Mouse (Mus musculus) forebrain, embryonic 13.5 days (tissue): ENCODE measurements around the gene Ccnq. TPM values are rescaled to one million over a fixed set of nuclear protein-coding genes. Genes with fewer than 3 reads are reported as not detected.
A peak's percentile ranks its signal among the peaks of the same experiment; 100 is the strongest.

Experiments
- ATAC-seq: fragments of 200-750 bp; cut with Nextera tagmentation; 2 replicates; pipeline ENCODE4 v1.8.0; 2017
- H3K27ac ChIP-seq: fragments of 300-500 bp; sonication (generic); 2 replicates; pipeline ENCODE4 v1.5.1; 2015; ENCODE audit warnings: inconsistent platforms, mild to moderate bottlenecking, moderate library complexity
- H3K27me3 ChIP-seq: fragments of 300-500 bp; sonication (generic); 2 replicates; pipeline ENCODE4 v1.6.1; 2015; ENCODE audit warnings: mild to moderate bottlenecking, inconsistent platforms
- H3K36me3 ChIP-seq: fragments of 300-500 bp; sonication (generic); 2 replicates; pipeline ENCODE4 v1.6.1; 2015; ENCODE audit warnings: mild to moderate bottlenecking, inconsistent platforms; ENCODE audit not compliant: poor library complexity, severe bottlenecking
- H3K4me1 ChIP-seq: fragments of 300-500 bp; sonication (generic); 2 replicates; pipeline ENCODE4 v1.6.1; 2015; ENCODE audit warnings: inconsistent platforms
- H3K4me2 ChIP-seq: fragments of 300-500 bp; sonication (generic); 2 replicates; pipeline ENCODE4 v1.6.1; 2015; ENCODE audit warnings: inconsistent platforms, mild to moderate bottlenecking, moderate library complexity
- H3K4me3 ChIP-seq: fragments of 300-500 bp; sonication (generic); 2 replicates; pipeline ENCODE4 v1.5.1; 2015; ENCODE audit warnings: mild to moderate bottlenecking, inconsistent platforms
- H3K9ac ChIP-seq: fragments of 300-500 bp; sonication (generic); 2 replicates; pipeline ENCODE4 v1.6.1; 2015; ENCODE audit warnings: mild to moderate bottlenecking, inconsistent platforms
- H3K9me3 ChIP-seq: fragments of 300-500 bp; sonication (generic); replicated peaks from 2 replicates; pipeline ENCODE4 v1.6.1; 2016; ENCODE audit warnings: inconsistent platforms
- WGBS: fragments of 180-500 bp; shearing (Covaris S2); methylation state at CpG from one replicate; pipeline ENCODE4 v1.1.7; 2015; 5-methylcytosine and 5-hydroxymethylcytosine counted together
- polyA plus RNA-seq: library from polyadenylated mRNA; unstranded; fragments of >200 nt; fragmentation: Nextera tagmentation; extraction: Ambion mirVana; gene quantifications from 2 replicates; pipeline ENCODE4 v1.2.1, GENCODE M21; 2015

The Ccnq gene
- polyA plus RNA-seq, 1 experiment from 2014 or later: 39.8 TPM

DNA sequence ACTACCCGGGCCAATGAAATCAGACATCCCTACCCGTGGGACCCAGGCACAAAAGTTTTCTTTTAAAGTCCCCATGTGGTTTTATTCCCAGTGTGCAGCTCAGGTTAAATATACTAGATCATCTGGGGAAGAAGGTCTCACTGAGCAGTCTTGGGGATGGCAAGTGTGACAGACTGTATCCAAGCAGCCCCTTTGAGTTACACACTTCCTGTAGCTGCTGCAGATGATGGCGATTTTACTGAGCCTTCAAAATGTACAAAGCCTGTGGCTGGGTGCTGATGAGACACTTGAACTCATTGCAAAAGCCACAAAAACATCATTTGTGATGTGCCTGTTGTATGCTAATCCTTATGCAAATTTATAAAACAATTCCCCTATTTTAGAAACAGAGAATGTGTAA lies 29.0 kb upstream of the Ccnq start:
- WGBS: 87% methylated on average over 3 of the region's 3 CpGs
- Histone ChIP-seq H3K9ac (no peak overlapping the region), H3K27ac (no peak overlapping the region), H3K4me1 (peaks cover 30% of the 10 kb centered on the region), H3K27me3 (0 out of 2 replicates have a peak, but pooled peaks cover 3% of the 10 kb centered on the region), H3K9me3 (no peaks in the 10 kb centered on the region), H3K4me3 (no peak overlapping the region), H3K4me2 (no peak overlapping the region), H3K36me3 (no peaks in the 10 kb centered on the region)
- ATAC-seq: no peak

GRCm38 (mm10) chr11:78780002-78780401 lies 28.5 kb upstream of the Ccnq start:
- WGBS: 97% methylated on average over 3 of the region's 3 CpGs

DNA sequence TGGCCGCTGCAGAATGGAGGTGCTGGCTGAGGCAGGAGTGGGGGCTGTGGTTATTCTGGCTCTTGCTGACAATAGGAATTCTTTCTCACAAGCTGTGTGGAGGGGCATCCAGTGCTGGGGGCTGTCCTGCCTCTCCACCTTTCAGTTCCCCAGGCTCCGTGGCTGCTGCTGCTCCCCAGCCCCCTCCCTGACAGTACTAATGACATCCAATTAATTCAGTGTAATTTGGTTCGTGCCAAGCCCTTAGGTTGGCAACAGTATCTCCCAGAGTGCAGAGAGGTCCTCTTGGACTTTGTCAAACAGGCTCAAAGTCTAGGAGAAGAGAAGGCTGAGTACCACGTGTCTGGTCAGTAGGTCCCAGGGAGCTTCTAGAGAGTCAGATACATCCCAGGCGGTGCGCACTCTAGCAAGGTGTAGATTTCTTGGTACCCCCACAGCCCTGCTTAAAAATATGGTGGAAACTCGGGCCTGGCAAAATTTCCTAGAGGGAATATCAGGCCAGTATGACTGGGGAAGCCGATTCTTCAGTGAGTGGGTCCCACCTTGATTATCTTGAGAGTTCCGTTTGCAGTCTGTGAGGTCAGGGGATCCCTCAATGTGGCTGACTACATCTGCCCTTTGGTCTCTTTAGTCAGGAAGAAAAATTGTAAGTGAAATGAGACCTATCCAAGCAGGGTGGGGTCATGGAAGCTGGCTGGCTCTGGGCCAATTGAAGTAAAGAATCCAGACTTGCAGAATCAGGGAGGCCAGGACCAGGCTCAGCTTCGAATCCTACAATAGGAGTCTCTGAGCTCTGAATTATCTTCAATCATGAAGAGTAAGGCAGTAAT lies 26.5 kb upstream of the Ccnq start:
- Histone ChIP-seq H3K27ac (no peak overlapping the region), H3K4me2 (no peak overlapping the region), H3K9ac (peak overlapping the region; percentile 6; the same call in 1 of the 2 replicates), H3K4me1 (peaks cover 18% of the 10 kb centered on the region), H3K4me3 (no peak overlapping the region), H3K9me3 (no peaks in the 10 kb centered on the region), H3K27me3 (0 out of 2 replicates have a peak, but pooled peaks cover 3% of the 10 kb centered on the region), H3K36me3 (no peaks in the 10 kb centered on the region)
- 50% methylated on average over 10 of the region's 10 CpGs for WGBS
- 0 out of 2 replicates have a peak, but pooled peaks have one; percentile 27 for ATAC-seq

More at GRCm38 (mm10) chr11:78780002-78780401, 28.5 kb upstream of the Ccnq start:
- Histone ChIP-seq H3K9me3 (no peaks in the 10 kb centered on the region), H3K4me3 (no peak overlapping the region), H3K36me3 (no peaks in the 10 kb centered on the region), H3K27me3 (0 out of 2 replicates have a peak, but pooled peaks cover 3% of the 10 kb centered on the region), H3K4me1 (peaks cover 25% of the 10 kb centered on the region), H3K9ac (no peak overlapping the region), H3K27ac (no peak overlapping the region), H3K4me2 (no peak overlapping the region)
- no peak for ATAC-seq

- no peak for ATAC-seq
- Histone ChIP-seq H3K4me1 (peaks cover 10% of the 10 kb centered on the region), H3K9me3 (no peaks in the 10 kb centered on the region), H3K9ac (no peak overlapping the region), H3K4me3 (no peak overlapping the region), H3K4me2 (no peak overlapping the region), H3K27ac (no peak overlapping the region), H3K36me3 (no peaks in the 10 kb centered on the region), H3K27me3 (0 out of 2 replicates have a peak, but pooled peaks cover 1% of the 10 kb centered on the region)
- WGBS: 74% methylated on average over 11 of the region's 11 CpGs
These were observed 20.3 kb upstream of the Ccnq start for GRCm38 (mm10) chr11:78771751-78772283.

DNA sequence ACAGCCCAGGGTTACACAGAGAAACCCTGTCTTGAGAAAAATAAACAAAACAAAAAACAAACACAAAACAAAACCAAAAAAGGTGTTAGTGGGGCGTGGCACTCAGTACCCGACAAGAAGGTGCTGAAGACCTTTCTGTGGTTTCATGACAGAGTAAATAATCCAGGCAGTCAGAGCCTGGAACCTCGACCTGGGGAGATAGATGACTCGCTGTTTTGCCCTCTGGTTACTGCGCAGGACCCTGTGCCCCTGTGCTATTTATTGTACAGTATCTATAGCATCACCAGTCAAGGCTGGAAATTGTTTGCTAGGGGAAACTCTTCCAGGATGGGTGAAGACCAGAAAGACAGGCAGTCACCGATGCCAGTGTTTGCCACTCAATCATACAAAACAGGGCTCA lies 18.9 kb upstream of the Ccnq start:
- H3K4me2 ChIP-seq: no peak overlapping the region
- no peaks in the 10 kb centered on the region for H3K36me3 ChIP-seq
- H3K4me1 ChIP-seq: peaks cover 10% of the 10 kb centered on the region
- H3K27ac ChIP-seq: no peak overlapping the region
- WGBS: 91% methylated on average over 6 of the region's 6 CpGs
- H3K4me3 ChIP-seq: no peak overlapping the region
- H3K27me3 ChIP-seq: no peaks in the 10 kb centered on the region
- ATAC-seq: no peak
- H3K9ac ChIP-seq: no peak overlapping the region
- H3K9me3 ChIP-seq: no peaks in the 10 kb centered on the region

- H3K4me1 ChIP-seq: peaks cover 10% of the 10 kb centered on the region
- H3K4me2 ChIP-seq: no peak overlapping the region
- no peak for ATAC-seq
- no peaks in the 10 kb centered on the region for H3K36me3 ChIP-seq
- WGBS: 26% methylated on average over 3 of the region's 3 CpGs
- no peak overlapping the region for H3K9ac ChIP-seq
- no peaks in the 10 kb centered on the region for H3K27me3 ChIP-seq
- H3K27ac ChIP-seq: no peak overlapping the region
- no peak overlapping the region for H3K4me3 ChIP-seq
- H3K9me3 ChIP-seq: no peaks in the 10 kb centered on the region
These were observed 17.2 kb upstream of the Ccnq start for GRCm38 (mm10) chr11:78768778-78769177.

DNA sequence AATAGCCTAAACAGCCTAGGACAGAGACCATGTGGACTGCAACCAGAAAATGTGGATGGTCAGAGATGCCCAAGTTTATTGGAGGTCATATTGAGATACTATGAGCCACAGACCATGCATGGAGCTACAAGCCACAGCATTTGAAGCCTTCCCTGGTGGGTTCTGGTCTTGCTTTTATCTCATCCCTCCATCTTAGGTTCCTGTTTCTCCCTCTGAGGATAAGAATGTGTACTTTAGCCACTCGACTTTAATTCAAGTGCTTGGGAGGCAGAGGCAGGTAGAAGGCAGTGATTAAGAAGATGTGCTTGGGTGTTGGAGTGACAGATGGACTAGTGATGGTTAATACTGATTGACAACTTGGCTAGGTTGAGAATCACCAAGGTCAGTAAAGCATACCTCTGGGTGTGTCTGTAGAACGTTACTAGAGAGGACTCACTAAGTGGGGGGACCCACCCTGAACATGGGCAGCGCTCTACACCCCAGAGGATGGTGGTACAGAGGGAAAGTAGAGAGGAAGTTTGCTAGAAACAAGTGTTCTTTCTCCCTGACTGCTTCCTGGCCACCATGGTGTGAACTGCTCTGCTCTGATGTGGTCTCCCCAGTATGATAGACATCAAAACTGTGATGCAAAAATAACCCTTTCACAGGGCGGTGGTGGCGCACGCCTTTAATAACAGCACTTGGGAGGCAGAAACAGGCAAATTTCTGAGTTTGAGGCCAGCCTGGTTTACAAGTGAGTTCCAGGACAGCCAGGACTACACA lies 14.7 kb upstream of the Ccnq start:
- Histone ChIP-seq H3K4me3 (no peak overlapping the region), H3K9me3 (no peaks in the 10 kb centered on the region), H3K4me2 (no peak overlapping the region), H3K36me3 (no peaks in the 10 kb centered on the region), H3K27ac (no peak overlapping the region), H3K27me3 (no peaks in the 10 kb centered on the region), H3K9ac (no peak overlapping the region), H3K4me1 (peaks cover 16% of the 10 kb centered on the region)
- no peak for ATAC-seq
- 89% methylated on average over 6 of the region's 6 CpGs for WGBS

DNA sequence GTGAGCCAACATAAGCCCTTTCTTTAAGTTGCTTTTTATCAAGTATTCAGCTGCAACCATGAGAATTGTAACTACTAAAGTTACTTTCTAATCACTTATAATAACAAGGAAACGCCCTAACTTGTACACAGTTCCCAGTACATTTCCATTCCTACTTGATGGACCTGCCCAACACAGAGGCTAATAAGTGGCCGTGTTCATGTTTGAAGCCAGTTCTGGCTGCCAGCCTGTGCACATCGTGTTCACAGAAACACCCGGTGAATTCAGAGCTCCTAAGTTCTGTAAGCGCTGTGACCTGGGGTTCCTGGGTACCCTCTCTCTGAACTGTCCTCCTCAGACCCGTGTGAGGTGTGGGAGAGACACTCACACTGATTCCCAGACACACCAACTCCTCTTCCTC lies 13.3 kb upstream of the Ccnq start:
- H3K27me3 ChIP-seq: no peaks in the 10 kb centered on the region
- H3K27ac ChIP-seq: no peak overlapping the region
- no peak overlapping the region for H3K4me3 ChIP-seq
- no peak for ATAC-seq
- H3K36me3 ChIP-seq: no peaks in the 10 kb centered on the region
- H3K4me1 ChIP-seq: peaks cover 16% of the 10 kb centered on the region
- H3K9ac ChIP-seq: no peak overlapping the region
- 84% methylated on average over 6 of the region's 6 CpGs for WGBS
- H3K9me3 ChIP-seq: no peaks in the 10 kb centered on the region
- no peak overlapping the region for H3K4me2 ChIP-seq

DNA sequence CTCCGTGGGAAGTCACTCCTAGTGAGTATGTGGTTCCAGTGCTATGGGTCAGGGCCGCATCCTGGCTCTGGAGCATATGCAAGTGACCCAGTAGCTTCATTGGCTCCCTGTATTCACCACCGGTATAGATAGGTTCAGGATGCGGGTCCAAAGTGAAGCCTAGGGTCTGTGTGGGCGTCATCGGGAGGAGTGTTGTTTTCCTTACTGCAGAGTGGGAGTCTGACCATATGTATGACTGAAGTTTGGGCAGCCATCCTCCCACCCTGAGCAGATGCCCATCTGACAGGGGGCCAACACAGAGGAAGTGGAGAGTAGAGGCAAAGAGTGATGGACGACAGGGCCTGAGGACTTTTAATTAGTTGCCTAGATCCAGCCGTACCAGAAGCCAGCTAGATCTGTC lies 12.8 kb upstream of the Ccnq start:
- WGBS: 75% methylated on average over 8 of the region's 8 CpGs

GRCm38 (mm10) chr11:78762201-78762600 lies 10.7 kb upstream of the Ccnq start:
- H3K27ac ChIP-seq: no peak overlapping the region
- no peak for ATAC-seq
- no peaks in the 10 kb centered on the region for H3K36me3 ChIP-seq
- H3K4me3 ChIP-seq: no peak overlapping the region
- WGBS: 16% methylated on average over 5 of the region's 5 CpGs
- no peak overlapping the region for H3K4me2 ChIP-seq
- H3K4me1 ChIP-seq: peaks cover 15% of the 10 kb centered on the region
- no peak overlapping the region for H3K9ac ChIP-seq
- no peaks in the 10 kb centered on the region for H3K27me3 ChIP-seq
- H3K9me3 ChIP-seq: no peaks in the 10 kb centered on the region

More for the DNA sequence above, 12.8 kb upstream of the Ccnq start:
- Histone ChIP-seq H3K9me3 (no peaks in the 10 kb centered on the region), H3K4me2 (no peak overlapping the region), H3K9ac (no peak overlapping the region), H3K27ac (no peak overlapping the region), H3K36me3 (no peaks in the 10 kb centered on the region), H3K4me3 (no peak overlapping the region), H3K4me1 (peaks cover 16% of the 10 kb centered on the region), H3K27me3 (no peaks in the 10 kb centered on the region)
- ATAC-seq: no peak

DNA sequence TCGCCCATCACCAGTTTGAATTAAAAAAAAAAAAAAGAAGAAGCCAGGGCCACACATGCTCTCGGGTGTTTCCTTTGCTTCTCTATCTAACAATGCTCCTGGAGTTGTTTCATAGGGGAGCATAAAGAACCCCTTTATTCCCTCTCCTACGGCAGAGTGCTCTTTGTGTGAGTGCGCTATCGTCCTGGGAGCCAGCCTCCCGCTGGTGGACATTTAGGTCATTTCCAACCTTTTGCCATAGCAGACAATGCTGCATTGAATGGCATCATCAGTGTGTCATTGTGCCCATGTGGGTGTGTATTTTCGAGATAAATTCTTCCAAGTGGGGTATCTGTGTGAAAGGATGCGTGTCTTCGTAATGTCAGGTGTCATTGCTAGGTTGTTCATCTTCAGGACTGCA lies 9.6 kb upstream of the Ccnq start:
- H3K36me3 ChIP-seq: no peaks in the 10 kb centered on the region
- 46% methylated on average over 9 of the region's 9 CpGs for WGBS
- H3K4me3 ChIP-seq: no peak overlapping the region
- H3K27me3 ChIP-seq: no peaks in the 10 kb centered on the region
- no peak overlapping the region for H3K4me2 ChIP-seq
- H3K27ac ChIP-seq: no peak overlapping the region
- ATAC-seq: no peak
- no peak overlapping the region for H3K9ac ChIP-seq
- no peaks in the 10 kb centered on the region for H3K9me3 ChIP-seq
- peaks cover 15% of the 10 kb centered on the region for H3K4me1 ChIP-seq

- Histone ChIP-seq H3K9ac (no peak overlapping the region), H3K27ac (no peak overlapping the region), H3K27me3 (no peaks in the 10 kb centered on the region), H3K4me1 (peaks cover 19% of the 10 kb centered on the region), H3K4me3 (no peak overlapping the region), H3K4me2 (no peak overlapping the region), H3K9me3 (no peaks in the 10 kb centered on the region), H3K36me3 (no peaks in the 10 kb centered on the region)
- no peak for ATAC-seq
- 84% methylated on average over 1 of the region's 1 CpGs for WGBS
These were observed 3.8 kb upstream of the Ccnq start for GRCm38 (mm10) chr11:78755299-78755698.
